Mouse (Mus musculus): ENCODE data around the gene Cdyl.

- TF ChIP-seq CTCF (IDR thresholded peaks at IDR 0.05; ENCODE audit: extremely low read depth, insufficient read length, insufficient replicate concordance, low read depth, low read length) (no peak), POLR2A (IDR thresholded peaks at IDR 0.05; ENCODE audit: low read depth, low read length) (no peak)
Observed at GRCm38 (mm10) chr13:35786726-35787399, 127.2 kb downstream of the Cdyl start.
